Mouse (Mus musculus) left cerebral cortex, postnatal 36 days (tissue): ENCODE data around the gene Fam69a. TPM values are rescaled to one million over a fixed set of nuclear protein-coding genes. Genes with fewer than 3 reads are reported as not detected.
"Not testable (repeated sequence)": the region's sequence is repeated elsewhere in the genome, so short reads cannot be mapped to it uniquely, and the experiment has no call there.

ENCODE experiments used
- DNase-seq, 2 experiments: peaks; one replicate each; pipeline ENCODE4 v3.0.0; 2021 to 2022; ENCODE audit warnings: low spot score in 2 of 2, mixed read lengths in 1 of 2
- intact Hi-C: fragments of 180-260 bp; cut with DNase I; formaldehyde crosslinking; loops from one replicate; pipeline ENCODE4 v1.15.1; 2025
- total RNA-seq, 2 experiments: library from RNA; stranded (reverse); gene quantifications; 2 replicates each; pipeline ENCODE4 v1.2.3; 2021

The Fam69a gene
- total RNA-seq, 2 experiments from 2014 or later: 26.2 to 33.0 TPM

- DNase-seq: no peak
- intact Hi-C loops: no loop called here
Measured at GRCm38 (mm10) chr5:107959624-107960300, 27.1 kb downstream of the Fam69a start.

- intact Hi-C loops: no loop called here
- no peak for DNase-seq
Measured at GRCm38 (mm10) chr5:107950643-107951042, 36.2 kb downstream of the Fam69a start.

DNA sequence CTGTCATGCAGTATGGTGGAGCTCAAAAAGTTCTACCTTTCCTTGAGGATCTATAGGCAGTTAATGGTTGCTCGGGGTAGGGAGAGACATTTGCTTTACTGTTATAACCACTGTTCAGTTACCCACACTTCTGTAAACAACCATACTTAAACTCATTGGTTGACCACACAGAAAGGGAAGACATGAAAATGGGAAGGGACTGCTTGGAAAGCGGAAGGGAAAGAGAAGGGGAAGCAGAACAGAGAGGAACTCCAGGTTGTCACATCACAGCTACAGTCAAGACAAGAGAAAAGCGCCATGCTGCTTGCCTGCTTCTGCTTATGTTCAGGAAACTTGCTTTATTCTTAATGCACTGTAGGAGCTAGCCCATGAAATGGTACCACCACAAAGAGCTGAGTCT, 37.3 kb downstream of the Fam69a start:
- intact Hi-C loops: no loop called here
- no peak for DNase-seq

GRCm38 (mm10) chr5:107948899-107949298, 38.0 kb downstream of the Fam69a start:
- DNase-seq: no peak
- intact Hi-C loops: no loop called here

- intact Hi-C loops: no loop called here
- DNase-seq: no peak
Measured at GRCm38 (mm10) chr5:107947548-107947947, 39.3 kb downstream of the Fam69a start.

GRCm38 (mm10) chr5:107946475-107946874, 40.4 kb downstream of the Fam69a start:
- intact Hi-C loops: no loop called here
- no peak for DNase-seq

GRCm38 (mm10) chr5:107943526-107943925, 43.4 kb downstream of the Fam69a start:
- intact Hi-C loops: no loop called here
- no peak for DNase-seq

- intact Hi-C loops: no loop called here
- no peak for DNase-seq
Measured at GRCm38 (mm10) chr5:107942941-107943340, 43.9 kb downstream of the Fam69a start.

- DNase-seq: no peak
- intact Hi-C loops: no loop called here
Measured at GRCm38 (mm10) chr5:107941222-107941621, 45.7 kb downstream of the Fam69a start.

- DNase-seq: no peak
- intact Hi-C loops: no loop called here
Measured at GRCm38 (mm10) chr5:107939701-107940100, 47.2 kb downstream of the Fam69a start.

- intact Hi-C loops: no loop called here
- no peak for DNase-seq
Measured at GRCm38 (mm10) chr5:107938886-107939285, 48.0 kb downstream of the Fam69a start.

DNA sequence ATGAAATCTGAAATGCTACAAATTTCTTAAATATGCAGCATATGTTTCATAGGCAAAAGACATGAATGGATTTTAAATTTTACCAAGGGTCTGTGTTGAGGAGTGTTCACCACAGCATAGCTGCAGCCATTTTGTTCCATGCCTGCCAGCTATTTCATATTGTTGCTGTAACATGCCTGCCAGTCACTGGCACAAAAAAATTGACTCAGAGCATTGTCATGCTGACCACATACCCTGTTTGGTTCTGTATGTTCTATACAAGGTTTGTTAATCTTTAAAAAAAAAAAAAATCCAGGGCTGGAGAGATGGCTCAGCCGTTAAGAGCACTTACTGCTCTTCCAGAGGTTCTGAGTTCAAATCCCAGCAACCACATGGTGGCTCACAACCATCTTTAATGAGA, 48.4 kb downstream of the Fam69a start:
- intact Hi-C loops, DNase-seq: not testable (repeated sequence)

GRCm38 (mm10) chr5:107936625-107937389, 50.1 kb downstream of the Fam69a start:
- intact Hi-C loops: no loop called here
- no peak for DNase-seq

DNA sequence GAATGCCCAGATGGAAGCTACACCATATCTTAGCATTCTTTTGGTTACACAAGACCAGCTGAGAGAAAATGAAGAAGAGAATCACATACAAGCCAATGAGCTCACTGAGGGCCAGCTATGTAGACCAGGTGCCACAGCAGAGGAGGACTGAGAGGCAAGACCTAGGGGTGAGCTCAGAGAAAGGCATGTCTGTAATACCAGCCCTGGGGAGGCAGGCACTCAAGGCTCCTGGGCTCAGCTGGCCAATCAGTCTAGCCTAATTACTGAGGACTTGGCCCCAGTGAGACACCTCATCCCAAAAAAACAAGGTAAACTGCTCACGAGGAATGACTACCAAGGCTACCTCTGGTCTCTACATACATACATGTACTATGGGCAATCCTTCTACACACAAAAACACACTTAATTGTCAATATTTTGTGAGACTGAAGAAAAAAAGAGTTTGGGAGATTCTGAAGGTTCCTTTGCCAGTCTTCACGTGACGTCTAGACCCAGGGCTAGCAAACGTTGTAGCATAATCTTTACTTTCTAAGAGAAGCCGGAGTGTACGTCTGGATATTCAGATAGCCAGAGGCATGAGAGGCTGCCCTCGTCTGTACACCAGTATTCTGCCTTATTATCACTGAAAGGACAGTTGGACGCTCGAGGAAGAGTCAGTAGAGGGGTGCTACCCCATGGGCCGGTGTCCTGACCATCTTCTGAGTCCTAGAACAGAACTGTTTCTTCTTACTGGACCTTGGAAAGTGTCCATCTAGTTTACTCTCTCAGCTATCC, 51.9 kb downstream of the Fam69a start:
- DNase-seq: no peak
- intact Hi-C loops: no loop called here

GRCm38 (mm10) chr5:107933202-107933974, 53.5 kb downstream of the Fam69a start:
- DNase-seq: no peak
- intact Hi-C loops: no loop called here

- intact Hi-C loops: no loop called here
- no peak for DNase-seq
Measured at GRCm38 (mm10) chr5:107932556-107932955, 54.3 kb downstream of the Fam69a start.

GRCm38 (mm10) chr5:107926550-107927249, 60.2 kb downstream of the Fam69a start:
- intact Hi-C loops: no loop called here
- DNase-seq: no peak

DNA sequence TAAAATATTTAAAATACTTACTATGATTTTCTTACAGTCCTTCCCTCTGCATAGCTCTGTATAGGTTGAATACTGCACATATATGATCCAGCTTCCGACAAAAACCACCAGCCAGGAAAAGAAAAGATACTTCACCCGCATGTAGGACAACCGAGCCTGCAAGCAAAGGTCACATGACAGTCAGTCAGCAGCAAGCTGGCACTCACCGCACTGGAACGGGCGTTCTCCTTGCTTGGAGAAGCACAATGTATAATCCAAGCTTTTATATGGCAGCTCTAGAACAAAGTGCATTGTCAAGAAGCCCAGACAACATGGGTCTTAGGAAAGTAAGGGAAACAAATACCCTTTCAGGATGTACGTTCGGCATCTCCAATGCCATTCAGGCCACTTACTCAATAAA, 62.3 kb downstream of the Fam69a start:
- DNase-seq: no peak
- intact Hi-C loops: loop anchor here (5.0 kb wide), 2 partner anchors 63 to 78 kb away; partner anchors contain the start of gene Fam69a

GRCm38 (mm10) chr5:107922836-107923235, 64.0 kb downstream of the Fam69a start:
- DNase-seq: no peak
- intact Hi-C loops: loop anchor here (5.0 kb wide), 2 partner anchors 64 to 79 kb away; partner anchors contain the start of gene Fam69a
